Mouse (Mus musculus): Measurements from ENCODE around the gene Mrpl57. TPM values are rescaled to one million over a fixed set of nuclear protein-coding genes. Genes with fewer than 3 reads are reported as not detected.

Gene Mrpl57
- 42.0 to 55.5 TPM (median 50.6 TPM) in 4 replicates for total RNA-seq (2023; ENCODE audit: inconsistent age)

GRCm38 (mm10) chr14:57825788-57826751 lies at the start of gene Mrpl57, which contains the start of gene Ska3:
TSS of gene Mrpl57 (plus strand) at chr14:57826234.
TSS of gene Ska3 (minus strand) at chr14:57826185.

GRCm38 (mm10) chr14:57797991-57798931 lies 27.8 kb upstream of the Mrpl57 start, which contains the start of gene Sap18:
TSS of gene Sap18 (plus strand) at chr14:57798180.

Other genes starting within 250 kb of the Mrpl57 start
- 34.9 to 38.6 TPM (median 36.9 TPM) in 4 replicates for gene Xpo4, start 160.8 kb upstream of the Mrpl57 start, total RNA-seq (2023; ENCODE audit: inconsistent age)
- not detected in 4 replicates for gene Gm49361, start 80.1 kb upstream of the Mrpl57 start, total RNA-seq (2023; ENCODE audit: inconsistent age)
- gene Lats2, start 67.8 kb upstream of the Mrpl57 start, total RNA-seq (2023; ENCODE audit: inconsistent age) = 72.1 to 104 TPM (median 92.3 TPM) in 4 replicates
- 37.2 to 103 TPM (median 82.0 TPM) in 4 replicates for gene Sap18, start 28.1 kb upstream of the Mrpl57 start, total RNA-seq (2023; ENCODE audit: inconsistent age)
- 0.51 to 5.0 TPM (median 2.0 TPM) in 4 replicates for gene Ska3, start within 50 bp of the Mrpl57 start, total RNA-seq (2023; ENCODE audit: inconsistent age)
- gene Zdhhc20, start 64.0 kb downstream of the Mrpl57 start, total RNA-seq (2023; ENCODE audit: inconsistent age) = 47.7 to 53.9 TPM (median 49.5 TPM) in 4 replicates
- gene Micu2, start 173.0 kb downstream of the Mrpl57 start, total RNA-seq (2023; ENCODE audit: inconsistent age) = 44.7 to 58.8 TPM (median 49.1 TPM) in 4 replicates
- not detected in 4 replicates for gene Fgf9, start 244.3 kb downstream of the Mrpl57 start, total RNA-seq (2023; ENCODE audit: inconsistent age)

Measured in B cell, adult (primary cell).